37 mouse cellular contexts compared by ENCODE assay signal in the genomic region with DNA sequence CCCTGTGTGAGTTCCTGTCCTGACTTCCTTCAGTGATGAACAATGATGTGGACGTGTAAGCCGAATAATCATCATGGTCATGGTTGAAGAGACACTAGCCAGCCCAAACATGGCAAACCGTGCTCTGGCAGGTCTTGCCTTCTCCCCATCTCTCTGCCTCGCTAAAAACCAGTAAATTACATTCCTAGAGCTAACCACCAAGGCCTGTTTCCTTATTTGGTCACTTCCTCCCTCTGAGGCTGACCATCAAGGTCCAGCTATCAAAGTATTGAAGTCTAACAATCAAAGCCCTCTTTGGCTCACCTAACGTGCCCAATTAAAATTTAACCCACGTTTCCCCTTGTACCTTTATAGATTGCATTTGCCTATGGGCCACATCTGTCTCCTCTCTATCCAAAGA. TPM values are rescaled to one million over a fixed set of nuclear protein-coding genes. Genes with fewer than 3 reads are reported as not detected.
A peak's percentile ranks its signal among the peaks of the same experiment; 100 is the strongest.
DNase-seq lines count a peak whose midpoint lies in the region; ATAC-seq lines count a peak whose summit lies in the region.
"Had no signal": no experiment of that assay in that cellular context is flagged by ENCODE, and none has a peak within 500 bp of the region (broad histone marks: within the 10 kb centered on the region; RNA-seq: fewer than 3 reads in every experiment).

No protein-coding gene starts in this region.

- H3K4me3 ChIP-seq in heart, embryonic 10.5 days = no peak overlapping the region
- no peak overlapping the region for H3K4me3 ChIP-seq in heart, embryonic 15.5 days
- H3K4me3 ChIP-seq: embryonic facial prominence, embryonic 12.5 days; limb, embryonic 10.5 days; limb, embryonic 15.5 days; liver, embryonic 15.5 days; neural tube, embryonic 15.5 days had no signal

- H3K27ac ChIP-seq in heart, embryonic 10.5 days = peak overlapping the region; percentile 83
- peak overlapping the region; percentile 92 for H3K27ac ChIP-seq in heart, embryonic 15.5 days
- H3K27ac ChIP-seq: embryonic facial prominence, embryonic 12.5 days; kidney, postnatal 0 days; limb, embryonic 10.5 days; limb, embryonic 15.5 days; liver, embryonic 15.5 days; neural tube, embryonic 15.5 days had no signal

- no peak for ATAC-seq in heart, embryonic 15.5 days (replicated peaks; ENCODE audit: insufficient number of reproducible peaks, insufficient read depth, low FRiP score, low read depth)
- ATAC-seq: activated CD4-positive, CD25-positive, alpha-beta regulatory T cell, adult 4 months; forebrain, embryonic 14.5 days; hindbrain, embryonic 16.5 days had no signal

- H3K27me3 ChIP-seq in heart, embryonic 10.5 days (ENCODE audit: insufficient read depth, poor library complexity, severe bottlenecking) = no peaks in the 10 kb centered on the region
- no peaks in the 10 kb centered on the region for H3K27me3 ChIP-seq in heart, embryonic 15.5 days
- H3K27me3 ChIP-seq: embryonic facial prominence, embryonic 12.5 days; limb, embryonic 15.5 days; liver, embryonic 15.5 days; neural tube, embryonic 15.5 days had no signal

- peaks cover 83% of the 10 kb centered on the region for H3K4me1 ChIP-seq in heart, embryonic 10.5 days
- H3K4me1 ChIP-seq in heart, embryonic 15.5 days (replicated peaks) = peaks cover 79% of the 10 kb centered on the region

- WGBS in heart, embryonic 10.5 days = 63% methylated on average over 6 of the region's 6 CpGs
- 44% methylated on average over 6 of the region's 6 CpGs for WGBS in heart, embryonic 15.5 days

- H3K9ac ChIP-seq in heart, embryonic 15.5 days = no peak overlapping the region
- H3K9ac ChIP-seq: embryonic facial prominence, embryonic 12.5 days; limb, embryonic 15.5 days; liver, embryonic 15.5 days; lung, embryonic 14.5 days; neural tube, embryonic 15.5 days had no signal

- DNase-seq in heart, embryonic 10.5 days (ENCODE audit: low spot score) = no peak
- DNase-seq in heart, postnatal 36 days = no peak
- no peak for DNase-seq in heart, postnatal 4 days
- DNase-seq in urinary bladder, adult 2 months (ENCODE audit: low spot score) = peak; percentile 16
- DNase-seq in urinary bladder, postnatal 4 days (ENCODE audit: low spot score in 2 of 2) = no peak
- no peak for DNase-seq in spleen, adult 18-20 months
- DNase-seq: adrenal gland, postnatal 10 days; B cell, adult 2 months; cerebellum, adult 11-12 months; cerebellum, adult 9-11 months; embryo, embryonic 11 days; gastrocnemius, postnatal 14 days; kidney, adult 18-20 months; kidney, postnatal 4 days; lung, embryonic 14.5 days; lung, postnatal 14 days; midbrain, embryonic 14.5 days; right cerebral cortex, adult 18-20 months; thymus, adult 18-20 months; thymus, postnatal 25 days had no signal

- H3K9me3 ChIP-seq in heart, embryonic 10.5 days = no peaks in the 10 kb centered on the region
- H3K9me3 ChIP-seq in heart, embryonic 15.5 days (replicated peaks) = no peaks in the 10 kb centered on the region
- H3K9me3 ChIP-seq: embryonic facial prominence, embryonic 12.5 days; limb, embryonic 10.5 days; limb, embryonic 15.5 days; liver, embryonic 15.5 days; neural tube, embryonic 15.5 days had no signal

- no peak overlapping the region for H3K4me2 ChIP-seq in heart, embryonic 15.5 days
- H3K4me2 ChIP-seq: embryonic facial prominence, embryonic 12.5 days; limb, embryonic 15.5 days; liver, embryonic 15.5 days; lung, embryonic 14.5 days; neural tube, embryonic 15.5 days had no signal

- intact Hi-C loops in heart, postnatal 36 days (cut with DNase I) = no loop called here

- peaks cover 14% of the 10 kb centered on the region; the same call in 1 of the 2 replicates for H3K36me3 ChIP-seq in heart, embryonic 10.5 days
- peaks cover 6% of the 10 kb centered on the region; the same call in 1 of the 2 replicates for H3K36me3 ChIP-seq in heart, embryonic 15.5 days
- H3K36me3 ChIP-seq: embryonic facial prominence, embryonic 12.5 days; limb, embryonic 10.5 days; limb, embryonic 15.5 days; liver, embryonic 15.5 days; neural tube, embryonic 15.5 days had no signal

RNA-seq across cellular contexts. Expression of gene Mmp15, which starts 10.2 kb away (rescaled TPM):
- polyA plus RNA-seq in heart, embryonic 10.5 days (2016; fragmentation: Nextera tagmentation; extraction: Ambion mirVana) = 30.9 and 50.2 TPM in 2 replicates
- total RNA-seq in heart, postnatal 36 days (2021) = 10 to 100 TPM; 58.7 to 67.8 TPM
- 35.2 and 42.8 TPM in 2 replicates for polyA plus RNA-seq in heart, embryonic 15.5 days (2015; fragmentation: Nextera tagmentation; extraction: Ambion mirVana)
- 100 to 1,000 TPM; 146 to 149 TPM for total RNA-seq in heart, postnatal 4 days (2021)
- polyA plus RNA-seq in urinary bladder, adult 2 months (2012; rRNA removed) = 17.1 and 27.3 TPM in 2 replicates
- total RNA-seq: monocyte, adult 5-6 weeks had no signal

RNA-seq across cellular contexts. Expression of gene Usb1, which starts 30.2 kb away (rescaled TPM):
- 31.5 and 33.0 TPM in 2 replicates for polyA plus RNA-seq in heart, embryonic 10.5 days (2016; fragmentation: Nextera tagmentation; extraction: Ambion mirVana)
- total RNA-seq in heart, postnatal 36 days (2021) = 10 to 100 TPM; 13.6 to 18.9 TPM
- polyA plus RNA-seq in heart, embryonic 15.5 days (2015; fragmentation: Nextera tagmentation; extraction: Ambion mirVana) = 26.7 and 32.0 TPM in 2 replicates
- 10 to 100 TPM; 20.2 to 22.4 TPM for total RNA-seq in heart, postnatal 4 days (2021)
- polyA plus RNA-seq in urinary bladder, adult 2 months (2012; rRNA removed) = 34.5 and 43.1 TPM in 2 replicates

RNA-seq across cellular contexts. Expression of gene Zfp319, which starts 30.5 kb away (rescaled TPM):
- 7.5 TPM in 2 replicates for polyA plus RNA-seq in heart, embryonic 10.5 days (2016; fragmentation: Nextera tagmentation; extraction: Ambion mirVana)
- total RNA-seq in heart, postnatal 36 days (2021) = 1 to 10 TPM; 8.1 to 8.7 TPM
- 4.9 and 7.3 TPM in 2 replicates for polyA plus RNA-seq in heart, embryonic 15.5 days (2015; fragmentation: Nextera tagmentation; extraction: Ambion mirVana)
- total RNA-seq in heart, postnatal 4 days (2021) = 10 to 100 TPM; 12.5 to 14.3 TPM
- 6.8 and 7.9 TPM in 2 replicates for polyA plus RNA-seq in urinary bladder, adult 2 months (2012; rRNA removed)

RNA-seq across cellular contexts. Expression of gene Tepp, which starts 51.9 kb away (rescaled TPM):
- not detected in 2 replicates for polyA plus RNA-seq in heart, embryonic 10.5 days (2016; fragmentation: Nextera tagmentation; extraction: Ambion mirVana)
- total RNA-seq in heart, postnatal 36 days (2021) = not detected
- polyA plus RNA-seq in heart, embryonic 15.5 days (2015; fragmentation: Nextera tagmentation; extraction: Ambion mirVana) = 0.29 TPM in 1 of 2 replicates, not detected in the other
- total RNA-seq in heart, postnatal 4 days (2021) = not detected
- polyA plus RNA-seq in urinary bladder, adult 2 months (2012; rRNA removed) = 1.7 and 3.3 TPM in 2 replicates
- total RNA-seq: adrenal gland, postnatal 10 days; gastrocnemius, postnatal 14 days; granulocyte monocyte progenitor cell, adult 5-6 weeks; layer of hippocampus, adult 8-10 months; layer of hippocampus, postnatal 25 days had no signal
- polyA plus RNA-seq: activated CD4-positive, CD25-positive, alpha-beta regulatory T cell, adult 4 months; hindbrain, embryonic 11.5 days; intestine, embryonic 14.5 days; limb, embryonic 10.5 days; liver, embryonic 15.5 days; stomach, postnatal 0 days had no signal

RNA-seq across cellular contexts. Expression of gene Cngb1, which starts 55.9 kb away (rescaled TPM):
- polyA plus RNA-seq in heart, embryonic 10.5 days (2016; fragmentation: Nextera tagmentation; extraction: Ambion mirVana) = 0.17 TPM in 1 of 2 replicates, not detected in the other
- under 1 TPM; 0.64 to 0.98 TPM for total RNA-seq in heart, postnatal 36 days (2021)
- 0.49 and 1.1 TPM in 2 replicates for polyA plus RNA-seq in heart, embryonic 15.5 days (2015; fragmentation: Nextera tagmentation; extraction: Ambion mirVana)
- total RNA-seq in heart, postnatal 4 days (2021) = 1 to 10 TPM; 1.1 to 1.9 TPM
- 1.5 and 2.9 TPM in 2 replicates for polyA plus RNA-seq in urinary bladder, adult 2 months (2012; rRNA removed)
- total RNA-seq: monocyte, adult 5-6 weeks had no signal
